Mouse (Mus musculus): ENCODE measurements at regions not wholly inside any gene's neighbourhood (a gene's known extent, or its start where the extent isn't known, plus 50 kb on each side); places are given as distances from the start of the nearest gene placed in this dataset.
"Not testable (repeated sequence)": the region's sequence is repeated elsewhere in the genome, so short reads cannot be mapped to it uniquely, and the experiment has no call there.

GRCm38 (mm10) chr9:14058592-14059227 is 216.2 kb upstream of the Sesn3 start:
- peak; percentile 10 for DNase-seq (ENCODE audit: low read depth)

GRCm38 (mm10) chr9:14059228-14059779 is 215.6 kb upstream of the Sesn3 start:
- no peak for DNase-seq (ENCODE audit: low read depth)

GRCm38 (mm10) chr9:14060257-14060656 is 214.6 kb upstream of the Sesn3 start:
- DNase-seq (ENCODE audit: low read depth) = no peak

GRCm38 (mm10) chr9:14061389-14061788 is 213.5 kb upstream of the Sesn3 start:
- no peak for DNase-seq (ENCODE audit: low read depth)

GRCm38 (mm10) chr9:14061840-14062239 is 213.0 kb upstream of the Sesn3 start:
- no peak for DNase-seq (ENCODE audit: low read depth)

- no peak for DNase-seq (ENCODE audit: low read depth)
Measured at GRCm38 (mm10) chr9:14062706-14063105, 212.2 kb upstream of the Sesn3 start.

- not testable (repeated sequence) for DNase-seq (ENCODE audit: low read depth)
Measured at GRCm38 (mm10) chr9:14066741-14067140, 208.1 kb upstream of the Sesn3 start.

GRCm38 (mm10) chr9:14069076-14069475 is 205.8 kb upstream of the Sesn3 start:
- no peak for DNase-seq (ENCODE audit: low read depth)

- DNase-seq (ENCODE audit: low read depth) = no peak
Measured at GRCm38 (mm10) chr9:14069770-14070169, 205.1 kb upstream of the Sesn3 start.

- no peak for DNase-seq (ENCODE audit: low read depth)
Measured at GRCm38 (mm10) chr9:14071728-14072127, 203.1 kb upstream of the Sesn3 start.

- no peak for DNase-seq (ENCODE audit: low read depth)
Measured at GRCm38 (mm10) chr9:14072950-14073349, 201.9 kb upstream of the Sesn3 start.

- DNase-seq (ENCODE audit: low read depth) = no peak
Measured at GRCm38 (mm10) chr9:14074273-14074672, 200.6 kb upstream of the Sesn3 start.

GRCm38 (mm10) chr9:14074866-14075265 is 200.0 kb upstream of the Sesn3 start:
- DNase-seq (ENCODE audit: low read depth) = not testable (repeated sequence)

- no peak for DNase-seq (ENCODE audit: low read depth)
Measured at GRCm38 (mm10) chr9:14075452-14075851, 199.4 kb upstream of the Sesn3 start.

GRCm38 (mm10) chr9:14075868-14076267 is 199.0 kb upstream of the Sesn3 start:
- DNase-seq (ENCODE audit: low read depth) = no peak

- DNase-seq (ENCODE audit: low read depth) = no peak
Measured at GRCm38 (mm10) chr9:14076728-14077127, 198.1 kb upstream of the Sesn3 start.

GRCm38 (mm10) chr9:14081138-14081537 is 193.7 kb upstream of the Sesn3 start:
- DNase-seq (ENCODE audit: low read depth) = no peak

- DNase-seq (ENCODE audit: low read depth) = no peak
Measured at GRCm38 (mm10) chr9:14086201-14086600, 188.7 kb upstream of the Sesn3 start.

GRCm38 (mm10) chr9:14086611-14087010 is 188.3 kb upstream of the Sesn3 start:
- DNase-seq (ENCODE audit: low read depth) = no peak

- DNase-seq (ENCODE audit: low read depth) = no peak
Measured at GRCm38 (mm10) chr9:14087874-14088273, 187.0 kb upstream of the Sesn3 start.

GRCm38 (mm10) chr9:14089791-14090256 is 185.0 kb upstream of the Sesn3 start:
- DNase-seq (ENCODE audit: low read depth) = no peak

- no peak for DNase-seq (ENCODE audit: low read depth)
Measured at GRCm38 (mm10) chr9:14090454-14090853, 184.4 kb upstream of the Sesn3 start.

GRCm38 (mm10) chr9:14091099-14091930 is 183.6 kb upstream of the Sesn3 start:
- no peak for DNase-seq (ENCODE audit: low read depth)
